Mouse (Mus musculus): ENCODE results near the gene Grsf1.
A peak's percentile ranks its signal among the peaks of the same experiment; 100 is the strongest.

The Grsf1 gene

GRCm38 (mm10) chr5:88675443-88676387 is at the start of gene Grsf1:
Gene Grsf1, minus strand, starts transcription at chr5:88676171.
- DNase-seq, result peak; percentile 94

- DNase-seq, result peak; percentile 77
These were observed 48.1 kb upstream of the Grsf1 start for GRCm38 (mm10) chr5:88724030-88724429.

- DNase-seq, result peak; percentile 38
These were observed 46.2 kb upstream of the Grsf1 start for GRCm38 (mm10) chr5:88722213-88722600.

GRCm38 (mm10) chr5:88721565-88722212 is 45.7 kb upstream of the Grsf1 start:
- DNase-seq, result peak; percentile 82

- DNase-seq, result no peak
These were observed 45.1 kb upstream of the Grsf1 start for GRCm38 (mm10) chr5:88721003-88721475.

GRCm38 (mm10) chr5:88720116-88721002 is 44.4 kb upstream of the Grsf1 start, which contains the start of gene Mob1b:
Gene Mob1b, plus strand, starts transcription at chr5:88720855.
- peak; percentile 99 for DNase-seq

GRCm38 (mm10) chr5:88716983-88717382 is 41.0 kb upstream of the Grsf1 start:
- no peak for DNase-seq

- DNase-seq, result no peak
These were observed 36.4 kb upstream of the Grsf1 start for GRCm38 (mm10) chr5:88712328-88712727.

GRCm38 (mm10) chr5:88711618-88712224 is 35.8 kb upstream of the Grsf1 start:
- DNase-seq, result no peak

- DNase-seq, result no peak
These were observed 35.2 kb upstream of the Grsf1 start for GRCm38 (mm10) chr5:88711128-88711527.

GRCm38 (mm10) chr5:88703551-88703950 is 27.6 kb upstream of the Grsf1 start:
- DNase-seq, result no peak

GRCm38 (mm10) chr5:88702041-88702440 is 26.1 kb upstream of the Grsf1 start:
- DNase-seq, result no peak

- no peak for DNase-seq
These were observed 23.4 kb upstream of the Grsf1 start for GRCm38 (mm10) chr5:88699251-88699913.

GRCm38 (mm10) chr5:88697291-88697690 is 21.3 kb upstream of the Grsf1 start:
- DNase-seq, result no peak

GRCm38 (mm10) chr5:88693057-88693456 is 17.1 kb upstream of the Grsf1 start:
- DNase-seq, result no peak

GRCm38 (mm10) chr5:88692586-88692985 is 16.6 kb upstream of the Grsf1 start:
- DNase-seq, result no peak

GRCm38 (mm10) chr5:88691506-88692095 is 15.6 kb upstream of the Grsf1 start:
- DNase-seq, result no peak

GRCm38 (mm10) chr5:88690681-88691505 is 14.9 kb upstream of the Grsf1 start:
- DNase-seq, result no peak

- DNase-seq, result no peak
These were observed 13.4 kb upstream of the Grsf1 start for GRCm38 (mm10) chr5:88689279-88689938.

Data from liver (tissue).